Mouse (Mus musculus) CD4-positive, CD25-positive, alpha-beta regulatory T cell (primary cell): ENCODE data around the gene Tlr11. TPM values are rescaled to one million over a fixed set of nuclear protein-coding genes. Genes with fewer than 3 reads are reported as not detected.

Experiments
- polyA plus RNA-seq: library from polyadenylated mRNA; unstranded; fragments of 100-300 nt; shearing (Covaris generic); gene quantifications from one replicate; pipeline ENCODE4 v1.2.1, GENCODE M21; 2017

Tlr11 gene
- polyA plus RNA-seq, result not detected

GRCm38 (mm10) chr14:50357593-50357992 is at the start of gene Tlr11:
TSS of gene Tlr11 (plus strand) at chr14:50357914.

GRCm38 (mm10) chr14:50326661-50327060 is 31.1 kb upstream of the Tlr11 start, which contains the start of gene Olfr734:
TSS of gene Olfr734 (minus strand) at chr14:50326761.

GRCm38 (mm10) chr14:50348796-50349195 is 8.9 kb upstream of the Tlr11 start, which contains the start of gene Olfr735:
TSS of gene Olfr735 (minus strand) at chr14:50348872.

GRCm38 (mm10) chr14:50380863-50381262 is 23.1 kb downstream of the Tlr11 start, which contains the start of gene Olfr736:
TSS of gene Olfr736 (plus strand) at chr14:50381163.

GRCm38 (mm10) chr14:50407268-50407667 is 49.6 kb downstream of the Tlr11 start, which contains the start of gene Olfr738:
TSS of gene Olfr738 (plus strand) at chr14:50407568.

Other genes starting within 250 kb of the Tlr11 start
- gene Olfr727, start 234.7 kb upstream of the Tlr11 start, polyA plus RNA-seq, result not detected
- gene Olfr728, start 215.2 kb upstream of the Tlr11 start, polyA plus RNA-seq, result 0.04 TPM
- 0.12 TPM for gene Olfr729, start 205.0 kb upstream of the Tlr11 start, polyA plus RNA-seq
- not detected for gene Olfr730, start 169.7 kb upstream of the Tlr11 start, polyA plus RNA-seq
- gene Olfr731, start 116.0 kb upstream of the Tlr11 start, polyA plus RNA-seq, result 0.05 TPM
- not detected for gene Olfr732, start 73.7 kb upstream of the Tlr11 start, polyA plus RNA-seq
- gene Olfr733, start 56.4 kb upstream of the Tlr11 start, polyA plus RNA-seq, result 0.06 TPM
- not detected for gene Olfr734, start 31.2 kb upstream of the Tlr11 start, polyA plus RNA-seq
- gene Olfr735, start 9.0 kb upstream of the Tlr11 start, polyA plus RNA-seq, result not detected
- not detected for gene Olfr736, start 23.2 kb downstream of the Tlr11 start, polyA plus RNA-seq
- not detected for gene Olfr738, start 49.7 kb downstream of the Tlr11 start, polyA plus RNA-seq
- not detected for gene Olfr739, start 60.7 kb downstream of the Tlr11 start, polyA plus RNA-seq
- gene Olfr740, start 87.6 kb downstream of the Tlr11 start, polyA plus RNA-seq, result not detected
- gene Olfr741, start 114.8 kb downstream of the Tlr11 start, polyA plus RNA-seq, result 0.16 TPM
- not detected for gene Olfr742, start 145.7 kb downstream of the Tlr11 start, polyA plus RNA-seq
- gene Olfr743, start 163.9 kb downstream of the Tlr11 start, polyA plus RNA-seq, result not detected